Mouse (Mus musculus): ENCODE data around the gene Gps1. TPM values are rescaled to one million over a fixed set of nuclear protein-coding genes. Genes with fewer than 3 reads are reported as not detected.
A peak's percentile ranks its signal among the peaks of the same experiment; 100 is the strongest.

Gps1 gene
- polyA plus RNA-seq, 1 experiment: 223 TPM

DNA sequence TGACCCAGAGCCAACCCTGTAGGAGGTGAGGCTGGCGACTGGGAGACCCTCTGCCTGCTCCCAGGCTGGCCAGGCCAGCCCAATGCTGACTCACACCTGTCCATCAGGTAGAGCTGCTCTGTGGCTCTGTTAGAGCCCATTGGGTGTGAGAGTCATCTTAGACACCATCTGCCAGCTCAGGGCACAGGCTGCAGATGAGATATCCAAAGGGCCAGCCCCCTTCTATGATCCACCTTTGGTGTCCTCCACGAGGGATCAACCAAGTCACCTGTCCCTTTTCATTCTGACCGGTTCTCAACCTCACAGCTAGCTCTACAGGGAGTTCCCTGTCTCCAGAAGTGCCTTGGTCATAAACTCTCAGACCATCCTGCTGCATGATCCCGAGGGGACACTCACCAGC lies 38.2 kb downstream of the Gps1 start:
- TF ChIP-seq CTCF (IDR thresholded peaks at IDR 0.05; ENCODE audit: extremely low read depth, insufficient read depth, low read length) (no peak), POLR2A (IDR thresholded peaks at IDR 0.05; ENCODE audit: extremely low read depth, insufficient read depth, low read length) (no peak)
- Histone ChIP-seq H3K4me1 (ENCODE audit: control insufficient read depth, insufficient read depth, low read length) (no peaks in the 10 kb centered on the region), H3K27ac (ENCODE audit: insufficient read depth, low read length) (no peak overlapping the region), H3K4me3 (ENCODE audit: insufficient read depth, low read length) (peak overlapping the region; percentile 62)

- Histone ChIP-seq H3K4me3 (ENCODE audit: insufficient read depth, low read length) (peak overlapping the region; percentile 62), H3K27ac (ENCODE audit: insufficient read depth, low read length) (peak overlapping the region; percentile 94; the same call in 1 of the 2 replicates), H3K4me1 (ENCODE audit: control insufficient read depth, insufficient read depth, low read length) (no peaks in the 10 kb centered on the region)
- TF ChIP-seq POLR2A (IDR thresholded peaks at IDR 0.05; ENCODE audit: extremely low read depth, insufficient read depth, low read length): no peak
- TF ChIP-seq CTCF (IDR thresholded peaks at IDR 0.05; ENCODE audit: extremely low read depth, insufficient read depth, low read length): no peak
Observed at GRCm38 (mm10) chr11:120822831-120823550, 38.9 kb downstream of the Gps1 start.

DNA sequence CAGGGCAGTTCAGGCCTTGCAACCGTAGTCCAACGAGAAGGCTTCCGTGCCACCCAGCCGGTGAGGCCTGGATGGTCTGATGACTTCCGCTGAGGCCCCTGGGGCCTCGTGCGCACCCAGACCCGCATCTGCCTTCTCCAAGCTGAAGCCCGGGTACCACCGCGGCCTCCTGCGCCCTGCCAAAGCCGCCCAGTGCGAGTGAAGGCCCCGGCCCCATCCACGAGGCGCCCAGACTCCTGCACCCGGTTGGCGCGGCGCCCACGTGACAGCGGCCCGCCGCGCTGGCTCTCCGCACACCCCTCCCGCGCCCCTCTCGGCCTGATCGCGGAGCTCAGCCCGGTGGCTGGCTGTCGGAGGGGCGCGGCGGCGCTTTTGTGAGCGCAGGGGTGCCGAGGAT lies 39.5 kb downstream of the Gps1 start:
- H3K4me1 ChIP-seq (ENCODE audit: control insufficient read depth, insufficient read depth, low read length): no peaks in the 10 kb centered on the region
- peak overlapping the region; percentile 94 for H3K27ac ChIP-seq (ENCODE audit: insufficient read depth, low read length)
- H3K4me3 ChIP-seq (ENCODE audit: insufficient read depth, low read length): peak overlapping the region; percentile 62
- TF ChIP-seq CTCF (IDR thresholded peaks at IDR 0.05; ENCODE audit: extremely low read depth, insufficient read depth, low read length) (no peak), POLR2A (IDR thresholded peaks at IDR 0.05; ENCODE audit: extremely low read depth, insufficient read depth, low read length) (no peak)

DNA sequence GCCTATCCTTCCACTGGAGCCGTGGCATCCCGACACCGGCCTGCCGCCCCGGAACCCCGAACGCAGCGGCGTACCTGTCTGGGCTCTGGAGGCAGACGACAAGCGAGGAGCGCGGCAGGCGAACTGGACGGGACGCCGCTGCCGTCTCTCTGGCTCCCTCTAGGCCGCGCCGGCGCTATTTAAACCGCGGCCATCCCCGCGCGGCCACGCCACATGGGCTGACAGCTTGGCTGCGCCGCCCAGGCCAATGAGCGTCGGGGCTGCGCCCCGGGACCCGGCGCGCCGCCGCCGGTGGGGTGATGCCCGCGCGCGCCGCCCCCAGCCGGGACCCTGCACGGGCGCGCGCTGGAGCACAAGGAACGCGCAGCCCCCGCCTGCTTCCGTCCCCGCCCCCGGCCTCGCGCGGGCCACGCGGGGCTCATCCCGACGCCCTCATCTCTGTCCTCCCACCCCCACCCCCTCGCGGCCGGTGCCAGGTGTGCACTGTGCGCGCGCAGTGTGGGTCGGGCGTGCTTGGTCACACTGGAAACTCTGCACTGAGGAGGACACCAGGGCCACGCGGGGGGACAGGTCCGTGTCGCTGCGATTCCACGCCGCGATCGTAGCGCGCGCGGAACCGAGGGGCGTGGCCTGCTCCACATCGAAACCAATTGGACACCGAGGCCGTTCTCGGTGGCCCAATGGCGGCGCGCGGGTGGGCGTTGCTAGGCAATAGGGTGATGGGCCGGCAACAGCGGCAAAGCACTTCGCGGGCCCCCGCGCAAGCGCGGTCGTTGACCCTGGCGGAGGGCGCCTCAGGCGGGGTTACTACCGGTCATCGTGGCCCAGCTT lies 40.1 kb downstream of the Gps1 start, which contains the start of gene Fasn:
Gene Fasn, minus strand, starts transcription at position 592 of the 831 bp plus-strand sequence.
- Histone ChIP-seq H3K27ac (ENCODE audit: insufficient read depth, low read length) (peak within 1 kb of the TSS; percentile 98), H3K4me1 (ENCODE audit: control insufficient read depth, insufficient read depth, low read length) (no peaks in the 10 kb centered on the region), H3K4me3 (ENCODE audit: insufficient read depth, low read length) (peak within 1 kb of the TSS; percentile 62)
- TF ChIP-seq CTCF (IDR thresholded peaks at IDR 0.05; ENCODE audit: extremely low read depth, insufficient read depth, low read length): no peak
- peak; percentile 96 for TF ChIP-seq POLR2A (IDR thresholded peaks at IDR 0.05; ENCODE audit: extremely low read depth, insufficient read depth, low read length)

DNA sequence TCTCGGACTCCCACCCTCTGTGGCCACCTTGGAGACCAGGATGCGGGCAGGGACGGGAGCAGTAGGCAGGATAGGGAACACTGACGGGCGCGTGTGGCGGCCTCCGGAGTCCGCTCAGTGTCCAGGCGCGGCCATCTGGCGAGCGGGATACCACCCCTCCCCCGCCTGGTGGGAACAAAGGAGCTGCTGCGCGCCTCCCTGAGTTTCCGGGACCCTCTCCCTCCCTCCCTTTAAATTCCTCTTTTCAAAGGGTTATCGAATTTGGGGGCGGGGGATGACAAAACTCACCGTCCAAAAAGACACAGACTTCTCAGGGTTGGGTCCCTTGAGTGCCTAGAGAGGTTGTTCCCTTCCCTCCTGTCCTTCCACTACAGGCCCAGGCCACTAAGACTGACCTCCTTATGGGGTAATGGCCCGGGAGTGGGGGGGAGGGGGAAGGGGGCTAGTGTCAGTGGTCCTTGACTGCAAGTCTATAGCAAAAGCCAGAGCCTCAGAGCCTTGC lies 40.8 kb downstream of the Gps1 start:
- Histone ChIP-seq H3K4me1 (ENCODE audit: control insufficient read depth, insufficient read depth, low read length) (no peaks in the 10 kb centered on the region), H3K27ac (ENCODE audit: insufficient read depth, low read length) (peak overlapping the region; percentile 98), H3K4me3 (ENCODE audit: insufficient read depth, low read length) (peak overlapping the region; percentile 62)
- no peak for TF ChIP-seq CTCF (IDR thresholded peaks at IDR 0.05; ENCODE audit: extremely low read depth, insufficient read depth, low read length)
- no peak; the same call in 1 of the 2 replicates for TF ChIP-seq POLR2A (IDR thresholded peaks at IDR 0.05; ENCODE audit: extremely low read depth, insufficient read depth, low read length)

DNA sequence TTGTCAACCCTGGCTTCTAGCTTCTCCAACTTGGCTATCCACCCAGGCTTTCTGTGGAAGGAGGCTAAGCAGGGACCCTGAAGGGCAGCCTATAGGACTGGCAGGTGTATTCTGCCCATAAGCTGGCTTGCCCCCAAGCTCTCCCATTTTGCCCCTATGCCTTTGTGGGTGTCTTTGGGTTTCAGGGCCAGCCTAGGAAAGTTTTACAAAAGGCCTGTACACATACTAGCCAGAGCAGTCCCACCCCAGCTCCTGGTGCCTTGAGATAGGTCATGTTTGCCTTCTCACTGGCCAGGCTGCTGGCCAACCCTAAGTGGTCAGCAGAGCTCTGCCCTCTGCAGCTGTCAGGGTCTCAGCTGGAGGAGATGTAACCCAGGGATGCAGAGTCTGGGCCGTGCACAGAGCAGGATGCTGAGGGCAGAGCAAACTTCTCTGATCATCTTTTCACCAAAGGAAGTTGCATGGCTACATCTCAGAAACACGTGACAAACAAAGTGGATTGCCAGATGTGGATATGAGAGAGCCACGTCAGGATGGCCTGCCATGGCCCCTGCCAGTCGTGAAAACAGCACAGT lies 41.3 kb downstream of the Gps1 start:
- no peak for TF ChIP-seq POLR2A (IDR thresholded peaks at IDR 0.05; ENCODE audit: extremely low read depth, insufficient read depth, low read length)
- TF ChIP-seq CTCF (IDR thresholded peaks at IDR 0.05; ENCODE audit: extremely low read depth, insufficient read depth, low read length): no peak
- Histone ChIP-seq H3K27ac (ENCODE audit: insufficient read depth, low read length) (no peak overlapping the region), H3K4me3 (ENCODE audit: insufficient read depth, low read length) (peak overlapping the region; percentile 62; the same call in 1 of the 2 replicates), H3K4me1 (ENCODE audit: control insufficient read depth, insufficient read depth, low read length) (no peaks in the 10 kb centered on the region)

DNA sequence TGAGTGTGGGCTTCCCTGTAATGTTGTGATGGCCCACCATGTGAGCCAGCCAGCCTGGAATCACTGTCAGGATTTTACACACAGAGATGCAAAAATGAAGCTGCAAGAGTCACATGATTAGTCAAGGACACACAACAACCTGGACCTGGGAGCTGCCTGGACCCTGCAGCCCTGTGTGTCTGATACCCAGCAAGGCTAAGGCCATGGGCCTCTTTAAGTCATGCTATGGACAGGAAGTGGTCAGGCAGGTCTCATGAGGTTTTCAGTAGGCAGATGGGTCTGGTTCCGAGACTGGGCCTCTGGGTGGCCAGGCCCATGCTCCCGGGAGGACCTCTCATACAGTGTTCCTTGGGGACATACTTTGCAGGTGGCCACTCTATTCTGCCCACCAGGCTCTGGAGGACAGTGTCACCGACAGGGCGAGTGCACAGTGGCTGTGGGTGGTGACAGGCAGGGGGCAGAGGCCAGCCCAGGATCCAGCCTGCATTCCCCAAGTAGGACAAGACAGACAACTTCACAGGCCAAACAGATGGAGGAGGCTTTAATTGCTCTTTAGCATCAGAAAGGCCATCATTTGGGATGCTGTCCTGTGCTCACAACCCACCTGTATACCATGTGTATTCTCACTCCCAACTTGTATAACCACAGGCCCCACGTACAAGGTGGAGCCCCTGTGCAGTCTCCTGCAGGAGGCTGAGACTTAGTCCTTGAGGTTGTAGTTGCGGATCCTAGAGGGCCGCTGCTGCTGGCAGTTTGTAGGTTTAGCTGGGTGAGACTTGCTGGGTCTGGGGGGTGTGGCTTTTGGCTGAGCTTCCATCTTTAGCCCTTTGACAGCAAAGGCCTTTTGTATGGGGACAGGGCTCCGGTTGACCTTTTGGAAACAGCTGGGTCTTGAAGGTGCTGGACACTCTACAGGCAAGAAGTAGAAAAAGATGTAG lies 42.2 kb downstream of the Gps1 start:
- Histone ChIP-seq H3K4me1 (ENCODE audit: control insufficient read depth, insufficient read depth, low read length) (no peaks in the 10 kb centered on the region), H3K27ac (ENCODE audit: insufficient read depth, low read length) (no peak overlapping the region), H3K4me3 (ENCODE audit: insufficient read depth, low read length) (no peak overlapping the region)

GRCm38 (mm10) chr11:120828416-120828815 lies 44.3 kb downstream of the Gps1 start:
- H3K4me1 ChIP-seq (ENCODE audit: control insufficient read depth, insufficient read depth, low read length): no peaks in the 10 kb centered on the region
- no peak overlapping the region for H3K4me3 ChIP-seq (ENCODE audit: insufficient read depth, low read length)
- no peak overlapping the region for H3K27ac ChIP-seq (ENCODE audit: insufficient read depth, low read length)
- TF ChIP-seq CTCF (IDR thresholded peaks at IDR 0.05; ENCODE audit: extremely low read depth, insufficient read depth, low read length) (no peak), POLR2A (IDR thresholded peaks at IDR 0.05; ENCODE audit: extremely low read depth, insufficient read depth, low read length) (no peak)

More for the DNA sequence above, 42.2 kb downstream of the Gps1 start:
- TF ChIP-seq CTCF (IDR thresholded peaks at IDR 0.05; ENCODE audit: extremely low read depth, insufficient read depth, low read length) (no peak), POLR2A (IDR thresholded peaks at IDR 0.05; ENCODE audit: extremely low read depth, insufficient read depth, low read length) (no peak)
